Mouse (Mus musculus): ENCODE data around the gene Pfdn5.
"Not testable (repeated sequence)": the region's sequence is repeated elsewhere in the genome, so short reads cannot be mapped to it uniquely, and the experiment has no call there.

The Pfdn5 gene

DNA sequence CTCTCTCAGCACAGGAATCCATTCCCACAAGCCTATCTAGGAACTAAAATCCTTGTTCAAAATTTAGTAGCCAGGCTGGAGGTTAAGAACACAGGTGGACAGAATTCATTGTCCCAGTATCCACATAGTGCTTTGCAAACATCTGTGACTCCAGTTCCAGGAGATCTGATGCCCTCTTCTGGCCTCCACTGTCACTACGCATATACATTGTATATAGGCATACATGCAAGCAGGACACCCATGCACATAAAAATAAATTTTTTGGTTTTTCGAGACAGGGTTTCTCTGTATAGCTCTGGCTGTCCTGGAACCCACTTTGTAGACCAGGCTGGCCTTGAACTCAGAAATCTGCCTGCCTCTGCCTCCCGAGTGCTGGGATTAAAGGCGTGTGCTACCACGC lies 10.0 kb downstream of the Pfdn5 start:
- DNase-seq (ENCODE audit: low spot score), result not testable (repeated sequence)

DNA sequence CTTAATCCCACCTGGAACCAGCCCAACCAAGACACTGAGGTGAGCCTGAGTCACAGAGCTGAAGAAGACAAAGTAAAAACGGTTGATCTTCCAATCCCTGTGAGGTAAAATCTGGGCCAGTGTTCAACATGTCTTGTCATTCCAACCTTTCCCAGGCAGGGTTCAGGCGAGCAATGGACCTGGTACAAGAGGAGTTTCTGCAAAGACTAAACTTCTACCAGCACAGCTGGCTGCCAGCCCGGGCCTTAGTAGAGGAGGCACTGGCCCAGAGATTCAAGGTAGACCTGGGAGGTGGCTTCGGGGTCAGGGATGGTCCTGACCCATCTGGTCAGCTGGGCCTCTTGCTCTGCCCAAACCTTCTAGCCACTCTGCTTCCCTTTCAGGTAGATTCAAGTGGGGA lies 11.0 kb downstream of the Pfdn5 start:
- DNase-seq (ENCODE audit: low spot score), result no peak

- no peak for DNase-seq (ENCODE audit: low spot score)
Measured at GRCm38 (mm10) chr15:102339612-102340011, 13.7 kb downstream of the Pfdn5 start.

DNA sequence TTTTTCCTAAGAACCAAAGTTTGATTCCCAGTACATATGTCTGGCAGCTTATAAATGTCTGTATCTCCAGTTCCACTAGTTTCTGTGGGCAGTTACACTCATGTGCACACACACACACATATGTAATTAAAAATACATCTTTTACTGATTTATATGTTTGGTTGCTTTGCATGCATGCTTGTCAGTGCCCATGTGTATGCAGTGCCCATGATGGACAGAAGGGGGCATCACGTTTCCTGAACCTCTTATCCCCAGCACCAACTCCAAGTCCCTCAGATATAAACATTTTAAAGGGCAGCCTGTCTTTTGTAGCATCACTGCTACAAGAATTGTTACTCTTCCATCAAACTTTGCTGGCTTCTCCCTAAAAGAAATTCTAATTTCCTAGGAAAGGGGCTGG lies 15.7 kb downstream of the Pfdn5 start:
- DNase-seq (ENCODE audit: low spot score), result no peak

GRCm38 (mm10) chr15:102344490-102344889 lies 18.6 kb downstream of the Pfdn5 start:
- DNase-seq (ENCODE audit: low spot score), result no peak

GRCm38 (mm10) chr15:102346444-102346843 lies 20.5 kb downstream of the Pfdn5 start:
- no peak for DNase-seq (ENCODE audit: low spot score)

DNA sequence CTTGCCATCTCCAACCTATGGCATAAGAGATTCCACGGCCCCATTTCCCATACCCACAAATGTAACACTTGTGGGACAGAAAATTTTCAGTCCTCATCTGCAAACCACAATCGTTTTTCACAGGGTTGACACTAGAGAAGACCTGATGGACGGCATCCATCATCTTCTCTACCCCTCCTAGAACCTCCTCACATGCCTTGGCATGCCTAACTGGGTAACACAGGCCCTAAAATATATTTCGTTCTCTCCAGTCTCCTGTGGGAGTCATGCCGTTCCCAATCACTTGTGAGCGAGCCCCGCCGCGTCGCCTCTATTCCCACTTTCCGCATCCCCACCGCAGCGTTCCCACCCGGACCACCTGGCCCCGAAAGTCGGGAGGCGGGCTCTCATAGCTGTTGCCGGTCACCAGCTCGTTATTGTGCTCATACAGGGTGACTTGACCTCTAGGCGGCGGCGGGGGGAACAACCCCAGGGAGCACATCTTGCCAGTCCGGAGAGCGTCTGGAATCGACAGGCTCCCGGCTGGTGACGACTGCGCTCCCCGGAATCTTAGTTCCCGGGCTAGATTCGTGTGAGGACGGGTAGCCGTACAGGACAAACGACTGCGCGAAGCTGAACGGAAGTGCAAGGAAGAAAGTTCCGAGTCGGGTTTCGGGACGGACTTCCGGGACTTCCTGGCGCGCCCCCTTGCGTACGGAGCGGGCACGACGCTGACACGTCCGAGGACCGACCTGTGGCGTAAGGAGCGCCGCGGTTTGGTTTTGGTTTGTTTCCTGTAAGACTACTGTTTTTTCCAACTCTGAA lies 24.4 kb downstream of the Pfdn5 start, which contains the start of gene Aaas:
Aaas (minus strand) TSS at position 634 of the 804 bp plus-strand sequence.
- peak; percentile 85 for DNase-seq (ENCODE audit: low spot score)

GRCm38 (mm10) chr15:102350942-102351291 lies 25.0 kb downstream of the Pfdn5 start:
- no peak for DNase-seq (ENCODE audit: low spot score)

GRCm38 (mm10) chr15:102352177-102352576 lies 26.3 kb downstream of the Pfdn5 start:
- DNase-seq (ENCODE audit: low spot score), result no peak

- no peak for DNase-seq (ENCODE audit: low spot score)
Measured at GRCm38 (mm10) chr15:102353986-102354385, 28.1 kb downstream of the Pfdn5 start.

DNA sequence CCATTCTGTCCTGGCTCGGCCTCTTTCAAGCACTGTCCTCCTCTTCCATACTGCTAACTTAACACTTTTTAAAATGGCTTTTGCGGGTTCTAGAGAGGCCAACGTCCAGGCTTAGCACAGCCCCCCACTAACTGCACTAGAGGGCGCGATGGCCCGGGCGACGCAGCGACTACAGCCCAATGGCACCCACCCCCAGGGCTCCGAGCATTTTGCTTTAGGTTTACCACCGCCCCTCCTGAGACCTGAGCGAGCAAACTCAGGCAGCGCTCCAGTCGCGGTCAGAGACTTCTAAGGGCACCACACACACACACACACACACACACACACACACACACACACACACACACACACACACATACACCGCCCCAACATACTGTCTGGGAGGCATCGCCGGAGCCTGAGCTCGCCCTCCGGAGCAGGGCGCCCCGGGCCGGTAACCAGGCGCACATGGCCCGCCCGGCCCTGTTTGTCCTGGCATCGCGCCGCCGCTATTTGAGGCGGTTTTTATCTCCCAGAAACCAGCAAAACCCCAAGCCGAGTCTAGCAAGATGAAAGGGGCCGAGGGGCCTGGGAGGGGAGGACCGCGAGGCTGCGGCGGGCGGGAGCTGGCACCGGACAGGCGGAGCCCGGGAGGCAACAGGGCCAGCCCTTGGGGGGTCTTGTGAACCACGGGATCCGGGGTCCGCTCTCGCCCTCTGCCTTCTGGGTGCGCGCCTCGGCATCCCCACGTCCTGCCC lies 29.4 kb downstream of the Pfdn5 start:
- peak; percentile 67 for DNase-seq (ENCODE audit: low spot score)

GRCm38 (mm10) chr15:102355871-102356441 lies 30.0 kb downstream of the Pfdn5 start:
- no peak for DNase-seq (ENCODE audit: low spot score)

DNA sequence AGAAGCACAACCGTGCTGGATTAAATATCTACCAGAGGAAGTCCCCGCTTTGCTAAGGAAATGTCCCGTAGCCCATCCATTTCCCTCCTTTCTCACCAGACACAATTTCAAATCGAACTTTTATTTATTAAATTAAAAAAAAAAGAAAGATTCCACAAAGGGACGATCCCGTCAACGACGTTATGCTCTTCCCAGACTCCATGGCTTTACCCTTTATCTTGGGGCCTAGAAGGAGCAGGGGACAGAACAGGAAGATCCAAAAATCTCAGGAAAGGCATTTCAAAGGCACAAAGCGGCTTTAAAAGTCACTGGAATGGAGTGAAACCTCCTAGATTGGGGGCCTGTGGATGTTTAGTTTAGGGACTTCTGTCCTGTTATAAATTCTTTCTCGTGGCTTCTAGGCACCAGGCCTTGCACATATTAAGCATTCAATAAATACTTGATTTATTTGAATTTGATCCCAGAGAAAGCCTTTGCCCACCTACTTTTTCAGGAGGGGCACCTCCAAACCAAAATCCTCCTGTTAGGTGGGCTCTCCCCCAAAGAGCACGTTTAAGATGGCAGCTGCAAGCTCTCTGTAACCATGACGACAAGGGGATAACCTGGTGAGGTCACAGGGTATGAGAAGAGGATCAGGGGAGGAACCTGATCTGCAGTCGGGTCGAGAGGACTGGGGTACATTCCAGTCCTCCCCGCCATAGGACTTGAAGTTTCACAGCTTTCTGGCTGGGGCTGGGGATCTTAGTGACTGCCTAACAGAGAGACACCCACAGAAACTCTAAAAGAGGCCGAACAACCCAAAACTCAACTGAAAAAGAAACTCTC lies 30.8 kb downstream of the Pfdn5 start:
- no peak for DNase-seq (ENCODE audit: low spot score)

- no peak for DNase-seq (ENCODE audit: low spot score)
Measured at GRCm38 (mm10) chr15:102358126-102358525, 32.2 kb downstream of the Pfdn5 start.

- DNase-seq (ENCODE audit: low spot score), result no peak
Measured at GRCm38 (mm10) chr15:102358834-102359233, 32.9 kb downstream of the Pfdn5 start.

GRCm38 (mm10) chr15:102362648-102363047 lies 36.7 kb downstream of the Pfdn5 start:
- DNase-seq (ENCODE audit: low spot score), result no peak

- no peak for DNase-seq (ENCODE audit: low spot score)
Measured at GRCm38 (mm10) chr15:102364678-102365077, 38.8 kb downstream of the Pfdn5 start.

DNA sequence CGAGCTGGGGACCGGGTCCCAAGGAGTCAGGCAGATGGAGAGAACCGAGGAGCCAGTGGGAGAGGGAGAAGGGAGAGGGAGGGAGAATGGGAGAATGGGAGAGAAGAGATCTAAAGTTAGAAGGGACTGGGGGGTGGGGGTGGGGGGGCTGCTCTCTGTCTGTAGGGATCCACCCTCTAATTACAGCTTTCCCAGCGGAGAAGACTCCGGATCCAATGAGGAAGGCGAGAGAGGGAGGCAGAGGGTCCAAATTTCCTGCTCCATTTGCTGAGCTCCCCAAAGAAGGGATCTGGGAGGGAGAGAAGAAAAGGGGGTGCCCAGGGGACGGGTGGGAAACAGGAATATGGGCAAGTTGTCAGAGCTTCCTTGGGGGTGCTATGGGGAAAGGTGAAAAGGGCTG lies 40.3 kb downstream of the Pfdn5 start:
- DNase-seq (ENCODE audit: low spot score), result no peak

GRCm38 (mm10) chr15:102366733-102367344 lies 40.9 kb downstream of the Pfdn5 start, which contains the start of gene Sp7:
Sp7 (minus strand) TSS chr15:102367182.
- no peak for DNase-seq (ENCODE audit: low spot score)

DNA sequence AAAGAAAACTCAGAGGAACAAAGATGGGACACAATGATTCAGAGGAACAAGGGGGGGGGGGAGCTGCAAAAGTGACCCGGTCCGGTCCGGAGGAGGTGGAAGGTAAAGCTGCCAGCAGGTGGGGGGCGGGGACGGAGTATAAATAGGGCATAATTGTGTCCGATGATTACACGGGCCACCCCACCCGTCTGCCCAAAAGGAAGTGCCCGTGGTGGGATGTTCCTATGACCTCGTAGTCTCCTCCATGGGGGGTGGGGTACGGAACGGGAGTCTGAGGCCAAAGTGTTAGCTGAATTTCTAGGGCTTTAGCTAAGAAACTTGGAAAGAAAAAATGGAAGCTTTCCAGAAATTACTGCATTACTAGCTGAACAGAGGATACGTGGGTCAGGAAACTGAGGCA lies 44.1 kb downstream of the Pfdn5 start:
- DNase-seq (ENCODE audit: low spot score), result no peak

- no peak for DNase-seq (ENCODE audit: low spot score)
Measured at GRCm38 (mm10) chr15:102370727-102371126, 44.8 kb downstream of the Pfdn5 start.

All from ovary, postnatal 10 days (tissue).